Mouse (Mus musculus) stomach, embryonic 15.5 days (tissue): ENCODE data around the gene D930048N14Rik. TPM values are rescaled to one million over a fixed set of nuclear protein-coding genes. Genes with fewer than 3 reads are reported as not detected.

Experiments
- ATAC-seq: fragments of 200-750 bp; cut with Nextera tagmentation; 2 replicates; pipeline ENCODE4 v1.8.0; 2017; ENCODE audit warnings: low read depth, moderate number of reproducible peaks, moderate TSS enrichment; ENCODE audit not compliant: insufficient read depth, low FRiP score
- H3K27ac ChIP-seq: fragments of 300-500 bp; sonication (generic); 2 replicates; pipeline ENCODE4 v1.5.1; 2015; ENCODE audit warnings: mild to moderate bottlenecking, inconsistent platforms
- H3K27me3 ChIP-seq: fragments of 300-500 bp; sonication (generic); replicated peaks from 2 replicates; pipeline ENCODE4 v1.6.1; 2015; ENCODE audit warnings: inconsistent platforms
- H3K36me3 ChIP-seq: fragments of 300-500 bp; sonication (generic); 2 replicates; pipeline ENCODE4 v1.6.1; 2015; ENCODE audit warnings: inconsistent platforms
- H3K4me1 ChIP-seq: fragments of 300-500 bp; sonication (generic); 2 replicates; pipeline ENCODE4 v1.6.1; 2015; ENCODE audit warnings: inconsistent platforms
- H3K4me2 ChIP-seq: fragments of 300-500 bp; sonication (generic); 2 replicates; pipeline ENCODE4 v1.6.1; 2015; ENCODE audit warnings: mild to moderate bottlenecking, inconsistent platforms
- H3K4me3 ChIP-seq: fragments of 300-500 bp; sonication (generic); replicated peaks from 2 replicates; pipeline ENCODE4 v1.5.1; 2015; ENCODE audit warnings: inconsistent platforms
- H3K9ac ChIP-seq: fragments of 300-500 bp; sonication (generic); 2 replicates; pipeline ENCODE4 v1.6.1; 2015; ENCODE audit warnings: inconsistent platforms
- H3K9me3 ChIP-seq: fragments of 300-500 bp; sonication (generic); 2 replicates; pipeline ENCODE4 v1.6.1; 2016; ENCODE audit warnings: inconsistent platforms
- WGBS: fragments of 180-500 bp; shearing (Covaris S2); methylation state at CpG from one replicate; pipeline ENCODE4 v1.1.7; 2015; 5-methylcytosine and 5-hydroxymethylcytosine counted together
- polyA plus RNA-seq: library from polyadenylated mRNA; unstranded; fragments of >200 nt; fragmentation: Nextera tagmentation; extraction: Ambion mirVana; gene quantifications from 2 replicates; pipeline ENCODE4 v1.2.1, GENCODE M21; 2015

D930048N14Rik gene
- polyA plus RNA-seq, 1 experiment from 2014 or later = 3.6 TPM

- no peaks in the 10 kb centered on the region for H3K9me3 ChIP-seq
- 80% methylated on average over 13 of the region's 13 CpGs for WGBS
- H3K4me3 ChIP-seq = no peak overlapping the region
- no peak overlapping the region; the same call in 1 of the 2 replicates for H3K4me2 ChIP-seq
- H3K27me3 ChIP-seq = no peaks in the 10 kb centered on the region
- no peak overlapping the region for H3K9ac ChIP-seq
- peaks cover 5% of the 10 kb centered on the region; the same call in 1 of the 2 replicates for H3K36me3 ChIP-seq
- ATAC-seq = no peak
- peaks cover 24% of the 10 kb centered on the region for H3K4me1 ChIP-seq
- H3K27ac ChIP-seq = no peak overlapping the region
These were observed 5.5 kb upstream of the D930048N14Rik start for GRCm38 (mm10) chr11:51645293-51645692.

GRCm38 (mm10) chr11:51646245-51646644 is 4.5 kb upstream of the D930048N14Rik start:
- no peak for ATAC-seq
- Histone ChIP-seq H3K27me3 (no peaks in the 10 kb centered on the region), H3K9me3 (no peaks in the 10 kb centered on the region), H3K9ac (no peak overlapping the region), H3K4me3 (no peak overlapping the region), H3K36me3 (peaks cover 5% of the 10 kb centered on the region; the same call in 1 of the 2 replicates), H3K4me1 (peaks cover 26% of the 10 kb centered on the region), H3K27ac (no peak overlapping the region), H3K4me2 (no peak overlapping the region)
- WGBS = 75% methylated on average over 7 of the region's 7 CpGs

- H3K27me3 ChIP-seq = no peaks in the 10 kb centered on the region
- 55% methylated on average over 15 of the region's 15 CpGs for WGBS
- H3K27ac ChIP-seq = peak overlapping the region; percentile 68; the same call in 1 of the 2 replicates
- H3K9me3 ChIP-seq = no peaks in the 10 kb centered on the region
- no peak overlapping the region for H3K4me2 ChIP-seq
- no peak overlapping the region for H3K4me3 ChIP-seq
- ATAC-seq = no peak
- peaks cover 5% of the 10 kb centered on the region; the same call in 1 of the 2 replicates for H3K36me3 ChIP-seq
- no peak overlapping the region for H3K9ac ChIP-seq
- peaks cover 26% of the 10 kb centered on the region for H3K4me1 ChIP-seq
These were observed 3.7 kb upstream of the D930048N14Rik start for GRCm38 (mm10) chr11:51646751-51647667.

GRCm38 (mm10) chr11:51648566-51648965 is 2.2 kb upstream of the D930048N14Rik start:
- 0 out of 2 replicates have a peak overlapping the region, but pooled peaks have one; percentile 97 for H3K4me2 ChIP-seq
- no peak for ATAC-seq
- no peaks in the 10 kb centered on the region for H3K27me3 ChIP-seq
- H3K4me1 ChIP-seq = peaks cover 25% of the 10 kb centered on the region
- peak overlapping the region; percentile 78; the same call in 1 of the 2 replicates for H3K4me3 ChIP-seq
- no peak overlapping the region for H3K27ac ChIP-seq
- 19% methylated on average over 3 of the region's 3 CpGs for WGBS
- no peak overlapping the region for H3K9ac ChIP-seq
- peaks cover 4% of the 10 kb centered on the region; the same call in 1 of the 2 replicates for H3K36me3 ChIP-seq
- H3K9me3 ChIP-seq = no peaks in the 10 kb centered on the region

- Histone ChIP-seq H3K4me2 (peak overlapping the region; percentile 97), H3K27ac (peak overlapping the region; percentile 1; the same call in 1 of the 2 replicates), H3K36me3 (no peaks in the 10 kb centered on the region), H3K4me1 (peaks cover 24% of the 10 kb centered on the region), H3K4me3 (peak overlapping the region; percentile 78), H3K27me3 (no peaks in the 10 kb centered on the region), H3K9ac (peak overlapping the region; percentile 60), H3K9me3 (no peaks in the 10 kb centered on the region)
- ATAC-seq = no peak
- 51% methylated on average over 11 of the region's 11 CpGs for WGBS
These were observed 1.5 kb upstream of the D930048N14Rik start for GRCm38 (mm10) chr11:51649111-51649888.

- H3K9ac ChIP-seq = peak overlapping the region; percentile 60
- WGBS = 5% methylated on average over 7 of the region's 7 CpGs
- H3K27ac ChIP-seq = 0 out of 2 replicates have a peak overlapping the region, but pooled peaks have one; percentile 91
- H3K36me3 ChIP-seq = no peaks in the 10 kb centered on the region
- H3K4me3 ChIP-seq = peak overlapping the region; percentile 78
- no peak for ATAC-seq
- H3K27me3 ChIP-seq = no peaks in the 10 kb centered on the region
- peak overlapping the region; percentile 97 for H3K4me2 ChIP-seq
- H3K4me1 ChIP-seq = peaks cover 24% of the 10 kb centered on the region
- H3K9me3 ChIP-seq = no peaks in the 10 kb centered on the region
These were observed 910 bp upstream of the D930048N14Rik start for GRCm38 (mm10) chr11:51649889-51650199.

GRCm38 (mm10) chr11:51650261-51650660 is 493 bp upstream of the D930048N14Rik start:
- Histone ChIP-seq H3K9me3 (no peaks in the 10 kb centered on the region), H3K9ac (peak overlapping the region; percentile 60)

GRCm38 (mm10) chr11:51652889-51653418 is 2.2 kb downstream of the D930048N14Rik start:
- Histone ChIP-seq H3K36me3 (no peaks in the 10 kb centered on the region), H3K9me3 (no peaks in the 10 kb centered on the region), H3K27ac (no peak overlapping the region), H3K9ac (no peak overlapping the region), H3K27me3 (no peaks in the 10 kb centered on the region), H3K4me1 (peaks cover 15% of the 10 kb centered on the region), H3K4me3 (no peak overlapping the region), H3K4me2 (no peak overlapping the region)
- 89% methylated on average over 4 of the region's 4 CpGs for WGBS
- no peak for ATAC-seq

More at GRCm38 (mm10) chr11:51650261-51650660, 493 bp upstream of the D930048N14Rik start:
- peak overlapping the region; percentile 91 for H3K27ac ChIP-seq
- WGBS = under 1% methylated on average over 30 of the region's 30 CpGs
- ATAC-seq = peak; percentile 19; the same call in 1 of the 2 replicates
- H3K4me2 ChIP-seq = peak overlapping the region; percentile 97
- peak overlapping the region; percentile 78 for H3K4me3 ChIP-seq
- no peaks in the 10 kb centered on the region for H3K36me3 ChIP-seq
- peaks cover 24% of the 10 kb centered on the region for H3K4me1 ChIP-seq
- H3K27me3 ChIP-seq = no peaks in the 10 kb centered on the region

GRCm38 (mm10) chr11:51653736-51654135 is 3.0 kb downstream of the D930048N14Rik start:
- H3K9me3 ChIP-seq = no peaks in the 10 kb centered on the region
- H3K27me3 ChIP-seq = no peaks in the 10 kb centered on the region
- 82% methylated on average over 6 of the region's 6 CpGs for WGBS
- H3K4me3 ChIP-seq = no peak overlapping the region
- no peak for ATAC-seq
- no peak overlapping the region for H3K9ac ChIP-seq
- H3K27ac ChIP-seq = no peak overlapping the region
- H3K4me2 ChIP-seq = no peak overlapping the region
- no peaks in the 10 kb centered on the region for H3K36me3 ChIP-seq
- H3K4me1 ChIP-seq = peaks cover 18% of the 10 kb centered on the region

- WGBS = 91% methylated on average over 3 of the region's 3 CpGs
- ATAC-seq = no peak
These were observed 4.1 kb downstream of the D930048N14Rik start for GRCm38 (mm10) chr11:51654891-51655290.

GRCm38 (mm10) chr11:51656798-51657521 is 6.2 kb downstream of the D930048N14Rik start:
- H3K27me3 ChIP-seq = no peaks in the 10 kb centered on the region
- no peak overlapping the region for H3K4me2 ChIP-seq
- 77% methylated on average over 10 of the region's 10 CpGs for WGBS
- no peak overlapping the region for H3K4me3 ChIP-seq
- 0 out of 2 replicates have a peak overlapping the region, but pooled peaks have one; percentile 1 for H3K27ac ChIP-seq
- peaks cover 10% of the 10 kb centered on the region for H3K4me1 ChIP-seq
- H3K9ac ChIP-seq = no peak overlapping the region
- no peak for ATAC-seq
- no peaks in the 10 kb centered on the region for H3K9me3 ChIP-seq
- H3K36me3 ChIP-seq = no peaks in the 10 kb centered on the region

More at GRCm38 (mm10) chr11:51654891-51655290, 4.1 kb downstream of the D930048N14Rik start:
- Histone ChIP-seq H3K9me3 (no peaks in the 10 kb centered on the region), H3K4me1 (peaks cover 17% of the 10 kb centered on the region), H3K4me2 (no peak overlapping the region), H3K9ac (no peak overlapping the region), H3K36me3 (no peaks in the 10 kb centered on the region), H3K4me3 (no peak overlapping the region), H3K27ac (no peak overlapping the region), H3K27me3 (no peaks in the 10 kb centered on the region)
